Mouse (Mus musculus) forebrain, embryonic 10.5 days (tissue): ENCODE data around the gene Oosp2. TPM values are rescaled to one million over a fixed set of nuclear protein-coding genes. Genes with fewer than 3 reads are reported as not detected.

Source experiments
- polyA plus RNA-seq: library from polyadenylated mRNA; unstranded; fragments of >200 nt; fragmentation: Nextera tagmentation; extraction: Ambion mirVana; gene quantifications from 2 replicates; pipeline ENCODE4 v1.2.1, GENCODE M21; 2016

Gene Oosp2
- polyA plus RNA-seq, 1 experiment from 2014 or later = not detected

Other genes with a start within 250 kb of the Oosp2 start
- not detected in 2 replicates for gene Ms4a4b, start 217.0 kb downstream of the Oosp2 start, polyA plus RNA-seq
- 1.2 and 1.5 TPM in 2 replicates for gene Ms4a6c, start 191.2 kb downstream of the Oosp2 start, polyA plus RNA-seq
- not detected in 2 replicates for gene Gm8369, start 174.6 kb downstream of the Oosp2 start, polyA plus RNA-seq
- gene Ms4a6b, start 144.0 kb downstream of the Oosp2 start, polyA plus RNA-seq = 1.1 and 1.7 TPM in 2 replicates
- gene Ms4a4d, start 123.8 kb downstream of the Oosp2 start, polyA plus RNA-seq = 0.57 and 0.66 TPM in 2 replicates
- 0.71 and 1.5 TPM in 2 replicates for gene Ms4a6d, start 55.7 kb downstream of the Oosp2 start, polyA plus RNA-seq
- 0.17 TPM in 1 of 2 replicates, not detected in the other for gene Ms4a2, start 36.8 kb downstream of the Oosp2 start, polyA plus RNA-seq
- not detected in 2 replicates for gene Ms4a3, start 19.7 kb downstream of the Oosp2 start, polyA plus RNA-seq
- not detected in 2 replicates for gene Oosp1, start 30.6 kb upstream of the Oosp2 start, polyA plus RNA-seq
- not detected in 2 replicates for gene Oosp3, start 36.5 kb upstream of the Oosp2 start, polyA plus RNA-seq
- not detected in 2 replicates for gene Gif, start 87.0 kb upstream of the Oosp2 start, polyA plus RNA-seq
- 65.1 and 66.1 TPM in 2 replicates for gene Mrpl16, start 109.8 kb upstream of the Oosp2 start, polyA plus RNA-seq
- 10.7 and 12.4 TPM in 2 replicates for gene Stx3, start 158.8 kb upstream of the Oosp2 start, polyA plus RNA-seq
- gene Olfr1417, start 178.7 kb upstream of the Oosp2 start, polyA plus RNA-seq = 0.06 TPM in 1 of 2 replicates, not detected in the other
- gene Olfr1418, start 200.5 kb upstream of the Oosp2 start, polyA plus RNA-seq = not detected in 2 replicates
- gene Olfr1419, start 214.5 kb upstream of the Oosp2 start, polyA plus RNA-seq = not detected in 2 replicates
- gene Olfr1420, start 226.0 kb upstream of the Oosp2 start, polyA plus RNA-seq = not detected in 2 replicates